ENCODE assay signal across 13 mouse cellular contexts in the genomic region with DNA sequence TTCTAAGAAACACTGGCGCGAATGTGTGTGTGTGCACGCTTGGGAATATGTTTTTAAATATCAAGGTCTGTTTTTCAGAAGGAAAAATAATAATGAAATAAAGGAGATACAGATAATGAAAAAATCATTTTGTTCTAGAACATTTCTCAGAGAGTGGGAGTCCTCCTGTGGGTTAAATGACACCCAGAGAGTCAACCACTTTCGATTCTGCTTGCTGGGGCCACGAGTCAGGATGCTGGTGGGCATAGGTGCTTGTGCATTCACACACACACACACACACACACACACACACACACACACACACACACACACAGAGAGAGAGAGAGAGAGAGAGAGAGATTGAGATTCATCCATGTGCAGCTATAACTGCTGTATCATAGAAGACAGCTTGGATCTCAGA.
A peak's percentile ranks its signal among the peaks of the same experiment; 100 is the strongest.
DNase-seq lines count a peak whose midpoint lies in the region; ATAC-seq and TF ChIP-seq lines count a peak whose summit lies in the region.
"Had no signal": no experiment of that assay in that cellular context is flagged by ENCODE, and none has a peak within 500 bp of the region (broad histone marks: within the 10 kb centered on the region; RNA-seq: fewer than 3 reads in every experiment).

No protein-coding gene starts in this region.

- H3K27ac ChIP-seq in heart, adult 2 months, result peak overlapping the region; percentile 98
- no peak overlapping the region for H3K27ac ChIP-seq in kidney, embryonic 15.5 days
- H3K27ac ChIP-seq in hindbrain, embryonic 16.5 days (ENCODE audit: low read depth, low read length), result no peak overlapping the region

- peak overlapping the region; percentile 63 for H3K4me3 ChIP-seq in heart, adult 2 months
- H3K4me3 ChIP-seq in kidney, embryonic 15.5 days (replicated peaks), result peak overlapping the region; percentile 27
- H3K4me3 ChIP-seq in megakaryocyte, embryonic 14.5 days (replicated peaks), result peak overlapping the region; percentile 84
- no peak overlapping the region for H3K4me3 ChIP-seq in hindbrain, embryonic 16.5 days (ENCODE audit: low read length)

- H3K27me3 ChIP-seq in heart, adult 2 months (ENCODE audit: control insufficient read depth, insufficient read depth, low read length), result no peaks in the 10 kb centered on the region
- no peaks in the 10 kb centered on the region for H3K27me3 ChIP-seq in kidney, embryonic 15.5 days
- peaks cover 20% of the 10 kb centered on the region for H3K27me3 ChIP-seq in megakaryocyte, embryonic 14.5 days (replicated peaks)
- no peaks in the 10 kb centered on the region for H3K27me3 ChIP-seq in hindbrain, embryonic 16.5 days (replicated peaks; ENCODE audit: control insufficient read depth, insufficient read depth, low read length)

- no peak for TF ChIP-seq CTCF in heart, adult 2 months (IDR thresholded peaks at IDR 0.05)

- intact Hi-C loops in heart, adult 2 months (cut with DNase I), result no loop called here
- intact Hi-C loops in heart, postnatal 36 days (cut with DNase I), result no loop called here

- H3K79me2 ChIP-seq in heart, adult 2 months (replicated peaks; ENCODE audit: control insufficient read depth, insufficient read depth, low read length), result peaks cover 3% of the 10 kb centered on the region

- peak overlapping the region; percentile 29 for H3K4me2 ChIP-seq in kidney, embryonic 15.5 days
- no peak overlapping the region for H3K4me2 ChIP-seq in hindbrain, embryonic 16.5 days (ENCODE audit: low read length)

- peak overlapping the region; percentile 72 for H3K9ac ChIP-seq in heart, adult 2 months (ENCODE audit: low read depth, low read length)
- no peak overlapping the region for H3K9ac ChIP-seq in kidney, embryonic 15.5 days
- H3K9ac ChIP-seq in hindbrain, embryonic 16.5 days (ENCODE audit: low read depth, low read length), result no peak overlapping the region

- H3K36me3 ChIP-seq in heart, adult 2 months (ENCODE audit: control insufficient read depth, insufficient read depth, low read length), result peaks cover 2% of the 10 kb centered on the region; the same call in 1 of the 2 replicates
- no peaks in the 10 kb centered on the region for H3K36me3 ChIP-seq in kidney, embryonic 15.5 days
- H3K36me3 ChIP-seq in megakaryocyte, embryonic 14.5 days (replicated peaks; ENCODE audit: low read length), result no peaks in the 10 kb centered on the region
- H3K36me3 ChIP-seq in hindbrain, embryonic 16.5 days (ENCODE audit: control insufficient read depth, insufficient read depth, low read length), result no peaks in the 10 kb centered on the region

- peaks cover 12% of the 10 kb centered on the region for H3K4me1 ChIP-seq in heart, adult 2 months (ENCODE audit: control insufficient read depth, insufficient read depth, low read length)
- H3K4me1 ChIP-seq in kidney, embryonic 15.5 days, result 0 out of 2 replicates have a peak, but pooled peaks cover 2% of the 10 kb centered on the region
- peaks cover 92% of the 10 kb centered on the region for H3K4me1 ChIP-seq in megakaryocyte, embryonic 14.5 days
- H3K4me1 ChIP-seq in hindbrain, embryonic 16.5 days (ENCODE audit: control insufficient read depth, insufficient read depth, low read depth, low read length), result no peaks in the 10 kb centered on the region

- WGBS in heart, adult 2 months, result 51% methylated on average over 5 of the region's 5 CpGs
- 75% methylated on average over 5 of the region's 5 CpGs for WGBS in kidney, embryonic 15.5 days
- 91% methylated on average over 5 of the region's 5 CpGs for WGBS in hindbrain, embryonic 16.5 days

- H3K9me3 ChIP-seq in kidney, embryonic 15.5 days (replicated peaks), result no peaks in the 10 kb centered on the region
- H3K9me3 ChIP-seq in megakaryocyte, embryonic 14.5 days, result no peaks in the 10 kb centered on the region
- H3K9me3 ChIP-seq in hindbrain, embryonic 16.5 days (ENCODE audit: control insufficient read depth, low read length), result no peaks in the 10 kb centered on the region

- DNase-seq in heart, adult 2 months, result no peak
- DNase-seq in heart, postnatal 36 days, result no peak
- no peak for DNase-seq in kidney, postnatal 14 days
- peak; percentile 16 for DNase-seq in naive thymus-derived CD4-positive, alpha-beta T cell, adult 2 months (ENCODE audit: low read depth)
- DNase-seq: adrenal gland, postnatal 14 days; cerebellum, postnatal 36 days; gastrocnemius, postnatal 25 days; right cerebral cortex, postnatal 14 days; thymus, postnatal 36 days had no signal

- ATAC-seq in kidney, embryonic 15.5 days (replicated peaks; ENCODE audit: low FRiP score), result no peak
- ATAC-seq in megakaryocyte, adult 5-6 weeks (ENCODE audit: poor library complexity, severe bottlenecking), result no peak
- ATAC-seq in hindbrain, embryonic 16.5 days, result no peak

- no peak for TF ChIP-seq EP300 in heart, adult 2 months (IDR thresholded peaks at IDR 0.05; ENCODE audit: insufficient read depth, low read depth, low read length)

- 0 out of 2 replicates have a peak, but pooled peaks have one; percentile 10 for TF ChIP-seq POLR2A in heart, adult 2 months (IDR thresholded peaks at IDR 0.05; ENCODE audit: insufficient read depth, low read depth, low read length)
